Mouse (Mus musculus) midbrain, embryonic 11.5 days (tissue): ENCODE results near the gene Rap1gap. TPM values are rescaled to one million over a fixed set of nuclear protein-coding genes. Genes with fewer than 3 reads are reported as not detected.

Experiments used
- ATAC-seq: fragments of 200-750 bp; cut with Nextera tagmentation; 2 replicates; pipeline ENCODE4 v1.8.0; 2017; ENCODE audit warnings: moderate TSS enrichment, moderate library complexity; ENCODE audit not compliant: low FRiP score
- DNase-seq: peaks from one replicate; pipeline ENCODE4 v3.0.0; 2015; ENCODE audit warnings: low spot score; ENCODE audit errors: missing footprints
- H3K27ac ChIP-seq: fragments of 300-500 bp; sonication (generic); 2 replicates; pipeline ENCODE4 v1.5.1; 2014; ENCODE audit warnings: low read depth, low read length
- H3K27me3 ChIP-seq: fragments of 300-500 bp; sonication (generic); 2 replicates; pipeline ENCODE4 v1.6.1; 2014; ENCODE audit warnings: mild to moderate bottlenecking, low read length, moderate library complexity, mixed read lengths; ENCODE audit not compliant: control insufficient read depth, insufficient read depth
- H3K36me3 ChIP-seq: fragments of 300-500 bp; sonication (generic); 2 replicates; pipeline ENCODE4 v1.6.1; 2014; ENCODE audit warnings: mild to moderate bottlenecking, low read length, moderate library complexity, mixed read lengths; ENCODE audit not compliant: control insufficient read depth, insufficient read depth
- H3K4me1 ChIP-seq: fragments of 300-500 bp; sonication (generic); 2 replicates; pipeline ENCODE4 v1.6.1; 2014; ENCODE audit warnings: low read length; ENCODE audit not compliant: control insufficient read depth, insufficient read depth
- H3K4me2 ChIP-seq: fragments of 300-500 bp; sonication (generic); 2 replicates; pipeline ENCODE4 v1.6.1; 2014; ENCODE audit warnings: mild to moderate bottlenecking, moderate library complexity
- H3K4me3 ChIP-seq: fragments of 300-500 bp; sonication (generic); 2 replicates; pipeline ENCODE4 v1.5.1; 2014; ENCODE audit warnings: low read depth, low read length
- H3K9ac ChIP-seq: fragments of 300-500 bp; sonication (generic); 2 replicates; pipeline ENCODE4 v1.6.1; 2014; ENCODE audit warnings: low read length
- H3K9me3 ChIP-seq: fragments of 300-500 bp; sonication (generic); 2 replicates; pipeline ENCODE4 v1.6.1; 2016; ENCODE audit warnings: low read length; ENCODE audit not compliant: control insufficient read depth
- WGBS: fragments of 180-500 bp; shearing (Covaris S2); extraction: QIAGEN DNeasy Blood & Tissue Kit; methylation state at CpG from one replicate; pipeline ENCODE4 v1.1.7; 2014; 5-methylcytosine and 5-hydroxymethylcytosine counted together
- polyA plus RNA-seq: library from polyadenylated mRNA; unstranded; fragments of >200 nt; fragmentation: Nextera tagmentation; extraction: Ambion mirVana; gene quantifications from 2 replicates; pipeline ENCODE4 v1.2.1, GENCODE M21; 2014

The Rap1gap gene
- polyA plus RNA-seq, 1 experiment from 2014 or later: 4.6 TPM

GRCm38 (mm10) chr4:137772438-137773056 lies 108.0 kb downstream of the Rap1gap start:
- no peak overlapping the region for H3K27ac ChIP-seq
- no peaks in the 10 kb centered on the region for H3K36me3 ChIP-seq
- H3K4me2 ChIP-seq: no peak overlapping the region
- no peak for DNase-seq
- H3K9ac ChIP-seq: no peak overlapping the region
- H3K27me3 ChIP-seq: no peaks in the 10 kb centered on the region
- peaks cover 3% of the 10 kb centered on the region; the same call in 1 of the 2 replicates for H3K4me1 ChIP-seq
- no peaks in the 10 kb centered on the region for H3K9me3 ChIP-seq
- WGBS: 90% methylated on average over 16 of the region's 16 CpGs
- no peak for ATAC-seq
- H3K4me3 ChIP-seq: no peak overlapping the region

- no peak overlapping the region for H3K4me3 ChIP-seq
- ATAC-seq (no peak), DNase-seq (no peak)
- H3K27ac ChIP-seq: no peak overlapping the region
- H3K9me3 ChIP-seq: no peaks in the 10 kb centered on the region
- H3K4me2 ChIP-seq: no peak overlapping the region
- no peaks in the 10 kb centered on the region for H3K36me3 ChIP-seq
- 9% methylated on average over 2 of the region's 2 CpGs for WGBS
- no peak overlapping the region for H3K9ac ChIP-seq
- H3K27me3 ChIP-seq: no peaks in the 10 kb centered on the region
- peaks cover 3% of the 10 kb centered on the region; the same call in 1 of the 2 replicates for H3K4me1 ChIP-seq
These were observed 108.9 kb downstream of the Rap1gap start for GRCm38 (mm10) chr4:137773369-137773899.

- Histone ChIP-seq H3K4me2 (no peak overlapping the region), H3K27me3 (no peaks in the 10 kb centered on the region), H3K4me3 (no peak overlapping the region), H3K4me1 (peaks cover 3% of the 10 kb centered on the region; the same call in 1 of the 2 replicates), H3K9me3 (no peaks in the 10 kb centered on the region), H3K36me3 (no peaks in the 10 kb centered on the region), H3K27ac (no peak overlapping the region), H3K9ac (no peak overlapping the region)
- ATAC-seq: no peak
- DNase-seq: no peak
- 83% methylated on average over 5 of the region's 5 CpGs for WGBS
These were observed 109.5 kb downstream of the Rap1gap start for GRCm38 (mm10) chr4:137774013-137774412.

- no peaks in the 10 kb centered on the region for H3K9me3 ChIP-seq
- H3K4me2 ChIP-seq: no peak overlapping the region
- H3K4me1 ChIP-seq: peaks cover 3% of the 10 kb centered on the region; the same call in 1 of the 2 replicates
- no peak overlapping the region for H3K9ac ChIP-seq
- WGBS: 90% methylated on average over 6 of the region's 6 CpGs
- H3K4me3 ChIP-seq: no peak overlapping the region
- no peak for ATAC-seq
- H3K27me3 ChIP-seq: no peaks in the 10 kb centered on the region
- H3K36me3 ChIP-seq: no peaks in the 10 kb centered on the region
- DNase-seq: no peak
- no peak overlapping the region for H3K27ac ChIP-seq
These were observed 110.0 kb downstream of the Rap1gap start for GRCm38 (mm10) chr4:137774505-137774904.

- Histone ChIP-seq H3K9ac (no peak overlapping the region), H3K27ac (no peak overlapping the region), H3K9me3 (no peaks in the 10 kb centered on the region), H3K4me2 (no peak overlapping the region), H3K4me3 (no peak overlapping the region), H3K27me3 (no peaks in the 10 kb centered on the region), H3K36me3 (no peaks in the 10 kb centered on the region), H3K4me1 (peaks cover 3% of the 10 kb centered on the region; the same call in 1 of the 2 replicates)
- no peak for DNase-seq
- ATAC-seq: no peak
- 86% methylated on average over 4 of the region's 4 CpGs for WGBS
These were observed 113.3 kb downstream of the Rap1gap start for GRCm38 (mm10) chr4:137777866-137778265.

- H3K27ac ChIP-seq: no peak overlapping the region
- H3K9ac ChIP-seq: no peak overlapping the region
- H3K27me3 ChIP-seq: no peaks in the 10 kb centered on the region
- H3K4me1 ChIP-seq: peaks cover 1% of the 10 kb centered on the region; the same call in 1 of the 2 replicates
- H3K36me3 ChIP-seq: no peaks in the 10 kb centered on the region
- DNase-seq (no peak), ATAC-seq (no peak)
- no peak overlapping the region for H3K4me2 ChIP-seq
- H3K9me3 ChIP-seq: no peaks in the 10 kb centered on the region
- 88% methylated on average over 17 of the region's 17 CpGs for WGBS
- no peak overlapping the region for H3K4me3 ChIP-seq
These were observed 114.1 kb downstream of the Rap1gap start for GRCm38 (mm10) chr4:137778397-137779184.

Other genes starting within 250 kb of the Rap1gap start
- gene Cela3b, start 234.2 kb upstream of the Rap1gap start, polyA plus RNA-seq: not detected in 2 replicates
- gene 1700013G24Rik, start 211.4 kb upstream of the Rap1gap start, polyA plus RNA-seq: not detected in 2 replicates
- gene Hspg2, start 196.0 kb upstream of the Rap1gap start, polyA plus RNA-seq: 9.6 and 11.2 TPM in 2 replicates
- not detected in 2 replicates for gene Ldlrad2, start 90.2 kb upstream of the Rap1gap start, polyA plus RNA-seq
- gene Usp48, start 71.0 kb upstream of the Rap1gap start, polyA plus RNA-seq: 72.5 and 77.2 TPM in 2 replicates
- 23.7 and 24.5 TPM in 2 replicates for gene Alpl, start 131.7 kb downstream of the Rap1gap start, polyA plus RNA-seq
- gene Ece1, start 197.5 kb downstream of the Rap1gap start, polyA plus RNA-seq: 26.6 and 27.5 TPM in 2 replicates